Mouse (Mus musculus): ENCODE measurements around the gene Pdcl.
A peak's percentile ranks its signal among the peaks of the same experiment; 100 is the strongest.

Pdcl gene

DNA sequence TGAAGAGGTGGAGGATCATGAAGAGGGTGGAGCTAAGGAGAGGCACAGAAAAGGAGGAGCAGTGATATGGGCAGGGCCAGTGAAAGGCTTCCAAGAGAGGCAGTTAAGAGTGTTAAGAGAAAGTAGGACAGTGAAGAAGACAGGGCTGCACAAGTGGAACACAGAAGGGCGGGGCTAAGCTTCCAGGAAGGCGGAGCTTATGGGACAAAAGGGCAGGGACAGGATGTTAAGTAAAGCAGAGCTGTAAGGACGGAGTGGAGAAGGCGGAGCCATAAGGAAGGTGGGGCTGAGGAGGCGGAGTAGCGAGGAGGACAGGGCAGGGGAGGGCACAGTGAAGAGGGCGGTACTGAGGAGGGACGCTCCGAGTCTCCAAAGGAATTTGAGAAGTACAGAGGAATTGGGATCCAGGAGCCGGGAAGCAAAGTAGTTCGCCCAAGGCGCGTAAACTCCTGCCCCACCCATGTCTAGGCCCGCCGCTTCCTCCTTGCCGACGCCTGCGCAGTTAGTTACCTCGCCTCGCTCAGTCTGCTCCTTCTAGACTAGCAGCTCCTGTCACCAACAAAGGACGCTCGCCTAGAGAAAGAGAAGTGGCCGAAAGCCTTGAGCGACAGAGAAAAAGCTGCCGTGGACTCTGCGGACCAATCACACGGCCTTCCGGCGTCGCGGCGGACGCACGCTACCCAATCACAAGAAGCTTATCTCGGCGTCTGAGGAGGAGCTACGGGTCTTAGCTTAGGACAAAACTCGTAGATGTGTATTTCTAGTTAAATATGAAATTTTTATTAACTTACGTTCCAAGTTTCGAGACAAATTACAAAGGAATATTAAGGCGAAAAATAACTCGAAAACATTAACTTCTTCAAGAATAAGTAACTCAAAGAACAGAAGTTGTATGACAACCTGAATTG lies at the start of gene Pdcl:
TSS of gene Pdcl (minus strand) at position 700 of the 908 bp plus-strand sequence.
- DNase-seq (ENCODE audit: low spot score): peak; percentile 76

DNA sequence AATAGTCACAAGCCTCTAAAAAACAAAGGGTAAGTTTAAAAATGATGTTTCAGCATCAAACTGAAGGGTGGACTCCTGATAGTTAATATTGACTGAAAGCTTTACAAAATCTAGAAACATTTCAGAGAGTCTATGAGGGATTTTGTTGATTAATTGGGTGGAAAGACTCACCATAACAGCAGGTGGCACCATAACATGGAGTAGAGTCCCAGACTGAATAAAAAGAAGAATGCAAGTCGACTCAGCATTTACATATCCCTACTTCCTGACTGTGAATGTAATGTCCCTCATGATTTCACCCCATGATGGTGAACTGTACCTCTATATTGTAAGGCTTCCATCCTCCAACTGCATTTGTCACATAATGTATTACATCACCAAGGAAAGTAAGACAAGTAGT lies 36.4 kb upstream of the Pdcl start:
- DNase-seq (ENCODE audit: low spot score): no peak

DNA sequence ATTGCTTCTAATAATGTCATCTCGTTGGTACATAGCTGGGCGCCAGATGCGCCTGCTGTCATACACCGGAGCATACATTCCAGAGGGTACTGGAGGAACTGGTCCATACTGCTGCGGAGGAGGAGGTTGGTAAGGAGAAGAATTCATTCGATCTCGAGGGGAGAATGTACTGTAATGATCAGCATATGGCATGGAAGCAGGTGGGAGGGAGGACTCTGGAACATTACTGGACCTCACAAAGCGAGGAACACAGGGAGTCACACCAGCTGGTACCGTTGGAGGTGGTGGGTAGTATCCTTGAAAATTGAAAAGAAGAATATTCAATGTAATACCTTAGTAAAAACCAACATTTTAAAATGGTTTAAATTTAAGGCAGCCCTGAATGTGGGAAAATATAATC lies 23.8 kb upstream of the Pdcl start:
- DNase-seq (ENCODE audit: low spot score): no peak

DNA sequence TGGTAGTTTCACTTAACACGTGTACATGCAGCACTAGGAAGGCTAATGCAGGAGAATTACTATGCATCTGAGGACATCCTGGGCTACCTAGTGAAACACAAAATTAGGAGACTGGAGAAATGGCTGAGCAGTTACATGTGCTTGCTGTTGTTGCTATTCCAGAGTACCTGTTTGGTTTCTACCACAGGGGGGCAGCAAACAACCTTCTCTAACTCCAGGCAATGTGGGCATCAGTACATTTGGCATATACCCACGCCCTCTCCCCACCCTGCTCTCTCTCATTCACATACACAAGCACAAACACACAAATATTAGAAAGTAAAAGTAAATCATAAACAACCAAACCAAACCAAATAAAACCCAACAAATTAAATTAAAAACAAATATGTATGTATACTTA lies 21.1 kb upstream of the Pdcl start:
- no peak for DNase-seq (ENCODE audit: low spot score)

DNA sequence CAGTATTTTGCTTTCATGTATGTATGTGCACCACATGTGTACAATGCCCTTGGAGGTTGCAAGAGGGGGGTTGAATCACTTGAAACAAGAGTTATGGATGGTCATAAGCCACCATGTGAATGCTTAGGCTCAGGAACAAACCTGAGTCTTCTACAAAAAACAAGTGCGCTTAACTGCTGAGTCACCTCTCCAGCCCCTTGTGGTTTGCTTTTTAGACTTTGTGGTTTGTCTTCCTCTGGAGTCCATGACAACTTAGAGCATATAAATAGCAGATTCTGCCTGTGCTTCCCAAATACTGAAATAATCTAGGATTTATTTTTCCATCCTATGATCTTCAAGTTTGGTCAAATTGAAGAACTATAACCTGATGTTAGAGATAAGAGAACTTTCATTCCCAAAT lies 16.9 kb upstream of the Pdcl start:
- no peak for DNase-seq (ENCODE audit: low spot score)

DNA sequence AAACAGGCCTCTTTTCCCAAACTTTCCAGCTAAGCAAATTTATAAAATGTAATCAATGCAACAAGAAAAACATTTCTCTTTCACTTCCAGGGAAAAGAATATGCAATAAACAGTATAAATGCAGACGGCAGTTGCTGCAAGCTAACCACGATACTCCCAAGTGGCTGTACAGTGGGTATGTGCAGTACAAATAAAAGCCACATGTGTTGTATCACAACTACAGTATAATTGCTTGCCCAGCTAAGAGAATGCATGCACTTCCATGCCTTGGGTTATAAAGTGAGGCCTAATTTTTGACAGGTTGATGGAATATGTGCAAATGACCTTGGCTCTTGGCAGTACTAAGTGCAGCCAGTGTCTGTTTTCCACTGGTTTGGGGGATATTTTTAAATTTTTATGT lies 11.5 kb upstream of the Pdcl start:
- no peak for DNase-seq (ENCODE audit: low spot score)

DNA sequence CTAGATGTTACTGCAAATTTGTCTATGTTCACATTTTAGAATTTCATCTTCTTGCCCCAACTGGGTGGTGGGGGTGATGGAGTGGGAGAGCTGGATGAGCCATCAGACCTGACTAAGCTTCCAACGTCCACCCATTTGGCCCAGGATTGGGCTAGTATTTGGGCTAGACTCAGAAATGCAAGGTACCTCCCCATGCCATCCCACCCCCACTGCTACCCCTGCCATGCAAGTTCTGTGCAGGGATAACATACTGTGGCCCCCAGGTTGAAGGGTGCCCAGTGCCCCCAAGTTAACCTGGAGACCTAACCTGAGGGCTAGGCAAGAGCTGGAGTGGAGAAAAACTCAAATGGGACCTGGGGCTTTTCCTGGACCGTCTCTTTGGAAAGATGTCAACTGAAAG lies 776 bp upstream of the Pdcl start:
- DNase-seq (ENCODE audit: low spot score): no peak

DNA sequence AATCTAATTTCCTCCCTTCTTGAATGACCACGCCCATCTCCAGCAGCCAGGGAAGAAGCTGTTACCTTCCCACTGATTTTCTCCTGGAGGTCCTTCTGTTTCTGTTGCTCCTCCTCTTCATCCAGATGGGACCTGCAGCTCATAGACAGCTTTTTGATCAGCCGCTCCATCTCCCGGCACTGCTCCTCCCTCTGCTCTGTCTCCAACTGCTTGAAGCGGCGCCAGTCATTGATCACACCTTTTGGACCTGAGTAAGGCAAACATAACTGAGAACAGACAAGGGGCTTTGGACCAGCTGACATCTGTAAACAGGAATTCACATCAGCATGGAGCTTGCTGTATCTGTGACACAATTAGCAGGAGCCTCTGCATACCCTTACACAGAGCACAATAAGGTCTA lies 3.6 kb downstream of the Pdcl start:
- no peak for DNase-seq (ENCODE audit: low spot score)

DNA sequence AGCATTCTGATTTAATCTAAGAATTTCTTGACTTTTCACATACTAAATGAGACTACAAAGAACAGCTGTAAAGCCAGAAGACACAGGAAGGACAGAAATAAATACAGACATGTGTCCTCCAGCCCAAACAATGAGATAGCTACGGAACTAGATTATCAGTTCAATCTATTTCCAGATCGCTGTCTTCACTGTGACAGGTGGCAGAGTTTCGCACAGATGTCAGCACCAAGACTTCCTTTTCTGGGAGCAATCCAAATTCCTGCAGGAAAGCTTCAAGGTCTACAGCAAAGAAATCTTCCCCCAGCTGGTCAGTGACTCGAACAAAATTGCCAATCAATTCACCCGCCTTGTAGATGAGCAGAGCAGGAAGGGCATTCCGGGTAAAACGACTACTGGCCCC lies 7.5 kb downstream of the Pdcl start:
- DNase-seq (ENCODE audit: low spot score): no peak

DNA sequence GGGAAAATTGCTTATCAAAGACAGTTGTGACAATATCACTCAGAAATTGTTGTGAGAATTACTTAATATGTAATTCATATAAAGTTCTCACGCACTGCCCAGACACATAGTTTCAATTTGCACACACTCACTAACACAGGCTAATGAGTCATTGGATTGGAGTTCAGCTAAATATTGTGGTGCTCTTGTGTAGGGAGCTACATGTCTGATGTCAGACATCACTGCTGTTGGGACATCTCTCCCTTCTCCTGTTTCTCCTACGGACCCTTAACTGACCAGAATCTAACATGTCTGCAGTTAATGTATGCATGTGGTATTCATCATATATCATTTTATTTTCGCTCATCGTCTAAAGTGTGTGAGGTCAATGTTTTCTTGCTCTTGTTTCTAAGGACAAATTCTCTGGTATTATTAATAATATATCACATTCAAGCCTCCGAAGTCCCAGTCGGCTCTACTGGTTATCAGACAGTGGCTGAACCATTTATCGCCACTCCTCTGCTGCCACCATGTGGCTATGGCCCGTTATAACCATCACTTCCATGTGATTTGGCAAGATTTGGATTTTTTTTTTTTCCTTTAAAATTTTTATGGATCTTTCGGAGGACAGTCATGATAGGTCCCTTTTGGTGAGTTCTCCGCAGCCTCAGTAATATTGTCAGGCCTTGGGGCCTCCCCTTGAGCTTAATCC lies 20.5 kb downstream of the Pdcl start:
- no peak for DNase-seq (ENCODE audit: low spot score)

DNA sequence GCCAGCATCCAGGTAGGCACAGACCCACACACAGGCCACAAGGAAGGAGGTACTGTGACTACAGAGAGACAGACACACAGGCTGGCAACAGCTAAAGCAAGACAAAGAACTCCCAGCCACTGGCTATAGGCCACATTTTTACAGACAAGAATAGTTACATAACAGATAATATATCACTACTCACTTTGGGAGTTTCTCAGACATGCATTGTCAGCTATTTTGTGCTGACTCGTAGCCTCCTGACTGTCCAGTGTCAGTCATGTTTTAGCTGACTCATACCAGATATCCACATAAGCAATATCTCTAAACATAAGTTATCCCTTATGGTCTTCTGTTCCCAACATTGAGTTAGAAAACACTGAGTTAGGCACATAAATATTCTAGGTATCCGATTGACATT lies 25.8 kb downstream of the Pdcl start:
- DNase-seq (ENCODE audit: low spot score): no peak

DNA sequence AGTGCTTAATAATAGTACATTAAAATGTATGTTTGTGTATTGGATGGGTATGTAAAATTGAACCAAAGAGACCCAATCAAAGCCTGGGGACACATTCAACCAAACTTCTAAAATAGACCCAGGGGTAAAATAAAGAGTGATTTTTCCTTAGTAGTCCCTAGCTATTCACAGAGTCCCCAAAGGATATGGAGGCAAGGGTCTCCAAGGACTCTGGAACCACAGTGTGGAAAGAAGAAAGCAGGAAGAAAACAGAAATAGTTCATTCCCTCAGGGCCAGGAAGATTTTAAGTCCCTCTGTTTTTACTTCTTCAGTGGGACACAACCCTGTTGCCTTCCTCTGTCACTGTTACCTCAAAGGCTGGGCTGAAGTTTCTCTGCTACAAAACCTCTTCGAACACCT lies 32.9 kb downstream of the Pdcl start, which contains the start of gene Olfr368:
TSS of gene Olfr368 (plus strand) at position 301 of the 400 bp plus-strand sequence.
- DNase-seq (ENCODE audit: low spot score): no peak
